Mouse (Mus musculus) neural tube, embryonic 15.5 days (tissue): ENCODE measurements around the gene Cobll1. TPM values are rescaled to one million over a fixed set of nuclear protein-coding genes. Genes with fewer than 3 reads are reported as not detected.

Experiments
- ATAC-seq: fragments of 200-750 bp; cut with Nextera tagmentation; 2 replicates; pipeline ENCODE4 v1.8.0; 2017; ENCODE audit warnings: mild to moderate bottlenecking, moderate TSS enrichment, moderate library complexity; ENCODE audit not compliant: low FRiP score
- H3K27ac ChIP-seq: fragments of 300-500 bp; sonication (generic); replicated peaks from 2 replicates; pipeline ENCODE4 v1.5.1; 2015; ENCODE audit warnings: mild to moderate bottlenecking, inconsistent platforms
- H3K27me3 ChIP-seq: fragments of 300-500 bp; sonication (generic); replicated peaks from 2 replicates; pipeline ENCODE4 v1.6.1; 2015; ENCODE audit warnings: inconsistent platforms
- H3K36me3 ChIP-seq: fragments of 300-500 bp; sonication (generic); 2 replicates; pipeline ENCODE4 v1.6.1; 2015; ENCODE audit warnings: inconsistent platforms
- H3K4me1 ChIP-seq: fragments of 300-500 bp; sonication (generic); 2 replicates; pipeline ENCODE4 v1.6.1; 2015; ENCODE audit warnings: inconsistent platforms
- H3K4me2 ChIP-seq: fragments of 300-500 bp; sonication (generic); 2 replicates; pipeline ENCODE4 v1.6.1; 2015; ENCODE audit warnings: inconsistent platforms, mild to moderate bottlenecking, moderate library complexity
- H3K4me3 ChIP-seq: fragments of 300-500 bp; sonication (generic); replicated peaks from 2 replicates; pipeline ENCODE4 v1.5.1; 2015; ENCODE audit warnings: mild to moderate bottlenecking, inconsistent platforms
- H3K9ac ChIP-seq: fragments of 300-500 bp; sonication (generic); replicated peaks from 2 replicates; pipeline ENCODE4 v1.6.1; 2015; ENCODE audit warnings: mild to moderate bottlenecking, inconsistent platforms
- H3K9me3 ChIP-seq: fragments of 300-500 bp; sonication (generic); replicated peaks from 2 replicates; pipeline ENCODE4 v1.6.1; 2016; ENCODE audit warnings: inconsistent platforms
- WGBS: fragments of 180-500 bp; shearing (Covaris S2); methylation state at CpG from one replicate; pipeline ENCODE4 v1.1.7; 2015; ENCODE audit warnings: mixed read lengths; 5-methylcytosine and 5-hydroxymethylcytosine counted together
- polyA plus RNA-seq: library from polyadenylated mRNA; unstranded; fragments of >200 nt; fragmentation: Nextera tagmentation; extraction: Ambion mirVana; gene quantifications from 2 replicates; pipeline ENCODE4 v1.2.1, GENCODE M21; 2015

The Cobll1 gene
- polyA plus RNA-seq, 1 experiment from 2014 or later: 2.5 TPM

- H3K27me3 ChIP-seq: no peaks in the 10 kb centered on the region
- no peak for ATAC-seq
- no peaks in the 10 kb centered on the region for H3K9me3 ChIP-seq
- no peaks in the 10 kb centered on the region for H3K4me1 ChIP-seq
- no peak overlapping the region for H3K4me2 ChIP-seq
- WGBS: 96% methylated on average over 5 of the region's 5 CpGs
- H3K27ac ChIP-seq: no peak overlapping the region
- no peaks in the 10 kb centered on the region for H3K36me3 ChIP-seq
- no peak overlapping the region for H3K9ac ChIP-seq
- H3K4me3 ChIP-seq: no peak overlapping the region
Measured at GRCm38 (mm10) chr2:65170256-65170655, 68.9 kb downstream of the Cobll1 start.

GRCm38 (mm10) chr2:65163990-65164389, 75.2 kb downstream of the Cobll1 start:
- Histone ChIP-seq H3K27me3 (no peaks in the 10 kb centered on the region), H3K4me3 (no peak overlapping the region), H3K9me3 (no peaks in the 10 kb centered on the region), H3K9ac (no peak overlapping the region), H3K4me2 (no peak overlapping the region), H3K4me1 (no peaks in the 10 kb centered on the region), H3K27ac (no peak overlapping the region), H3K36me3 (no peaks in the 10 kb centered on the region)
- WGBS: 85% methylated on average over 4 of the region's 4 CpGs
- no peak for ATAC-seq

GRCm38 (mm10) chr2:65162625-65163024, 76.6 kb downstream of the Cobll1 start:
- WGBS: 93% methylated on average over 5 of the region's 5 CpGs
- Histone ChIP-seq H3K4me1 (0 out of 2 replicates have a peak, but pooled peaks cover 4% of the 10 kb centered on the region), H3K27ac (no peak overlapping the region), H3K9me3 (no peaks in the 10 kb centered on the region), H3K9ac (no peak overlapping the region), H3K4me3 (no peak overlapping the region), H3K36me3 (no peaks in the 10 kb centered on the region), H3K27me3 (no peaks in the 10 kb centered on the region), H3K4me2 (no peak overlapping the region)
- ATAC-seq: no peak

- Histone ChIP-seq H3K4me1 (0 out of 2 replicates have a peak, but pooled peaks cover 4% of the 10 kb centered on the region), H3K27me3 (no peaks in the 10 kb centered on the region), H3K9ac (no peak overlapping the region), H3K4me2 (no peak overlapping the region), H3K36me3 (no peaks in the 10 kb centered on the region), H3K9me3 (no peaks in the 10 kb centered on the region), H3K4me3 (no peak overlapping the region), H3K27ac (no peak overlapping the region)
- WGBS: 89% methylated on average over 2 of the region's 2 CpGs
- ATAC-seq: no peak
Measured at GRCm38 (mm10) chr2:65161715-65162114, 77.5 kb downstream of the Cobll1 start.

GRCm38 (mm10) chr2:65157981-65158651, 81.1 kb downstream of the Cobll1 start:
- H3K4me3 ChIP-seq: no peak overlapping the region
- 0 out of 2 replicates have a peak, but pooled peaks cover 4% of the 10 kb centered on the region for H3K4me1 ChIP-seq
- H3K9me3 ChIP-seq: no peaks in the 10 kb centered on the region
- H3K4me2 ChIP-seq: no peak overlapping the region
- H3K27me3 ChIP-seq: no peaks in the 10 kb centered on the region
- ATAC-seq: no peak
- WGBS: 47% methylated on average over 5 of the region's 5 CpGs
- H3K9ac ChIP-seq: no peak overlapping the region
- H3K36me3 ChIP-seq: no peaks in the 10 kb centered on the region
- H3K27ac ChIP-seq: no peak overlapping the region

GRCm38 (mm10) chr2:65157325-65157724, 81.9 kb downstream of the Cobll1 start:
- no peak overlapping the region for H3K4me3 ChIP-seq
- H3K27me3 ChIP-seq: no peaks in the 10 kb centered on the region
- H3K9ac ChIP-seq: no peak overlapping the region
- H3K4me2 ChIP-seq: no peak overlapping the region
- ATAC-seq: no peak
- no peaks in the 10 kb centered on the region for H3K36me3 ChIP-seq
- WGBS: 84% methylated on average over 2 of the region's 2 CpGs
- H3K27ac ChIP-seq: no peak overlapping the region
- 0 out of 2 replicates have a peak, but pooled peaks cover 4% of the 10 kb centered on the region for H3K4me1 ChIP-seq
- no peaks in the 10 kb centered on the region for H3K9me3 ChIP-seq

- Histone ChIP-seq H3K9me3 (no peaks in the 10 kb centered on the region), H3K36me3 (no peaks in the 10 kb centered on the region), H3K4me3 (no peak overlapping the region), H3K27me3 (no peaks in the 10 kb centered on the region), H3K9ac (no peak overlapping the region), H3K4me2 (no peak overlapping the region), H3K4me1 (no peaks in the 10 kb centered on the region), H3K27ac (no peak overlapping the region)
- WGBS: 93% methylated on average over 6 of the region's 6 CpGs
- ATAC-seq: no peak
Measured at GRCm38 (mm10) chr2:65148928-65149327, 90.3 kb downstream of the Cobll1 start.

GRCm38 (mm10) chr2:65147431-65147830, 91.8 kb downstream of the Cobll1 start:
- ATAC-seq: no peak
- 33% methylated on average over 1 of the region's 1 CpGs for WGBS
- Histone ChIP-seq H3K4me1 (no peaks in the 10 kb centered on the region), H3K4me2 (no peak overlapping the region), H3K27me3 (no peaks in the 10 kb centered on the region), H3K9ac (no peak overlapping the region), H3K9me3 (no peaks in the 10 kb centered on the region), H3K36me3 (no peaks in the 10 kb centered on the region), H3K27ac (no peak overlapping the region), H3K4me3 (no peak overlapping the region)

GRCm38 (mm10) chr2:65145421-65146117, 93.6 kb downstream of the Cobll1 start:
- no peak for ATAC-seq

GRCm38 (mm10) chr2:65141093-65141661, 98.0 kb downstream of the Cobll1 start:
- Histone ChIP-seq H3K27ac (no peak overlapping the region), H3K36me3 (no peaks in the 10 kb centered on the region), H3K4me1 (no peaks in the 10 kb centered on the region), H3K4me3 (no peak overlapping the region), H3K4me2 (no peak overlapping the region), H3K9me3 (no peaks in the 10 kb centered on the region), H3K27me3 (no peaks in the 10 kb centered on the region), H3K9ac (no peak overlapping the region)
- 76% methylated on average over 4 of the region's 4 CpGs for WGBS
- ATAC-seq: no peak

More at GRCm38 (mm10) chr2:65145421-65146117, 93.6 kb downstream of the Cobll1 start:
- Histone ChIP-seq H3K27me3 (no peaks in the 10 kb centered on the region), H3K9me3 (no peaks in the 10 kb centered on the region), H3K4me3 (no peak overlapping the region), H3K9ac (no peak overlapping the region), H3K4me1 (no peaks in the 10 kb centered on the region), H3K4me2 (no peak overlapping the region), H3K27ac (no peak overlapping the region), H3K36me3 (no peaks in the 10 kb centered on the region)
- 61% methylated on average over 6 of the region's 6 CpGs for WGBS

- 71% methylated on average over 6 of the region's 6 CpGs for WGBS
Measured at GRCm38 (mm10) chr2:65140330-65140922, 98.8 kb downstream of the Cobll1 start.

More at GRCm38 (mm10) chr2:65140330-65140922, 98.8 kb downstream of the Cobll1 start:
- no peak for ATAC-seq
- Histone ChIP-seq H3K4me3 (no peak overlapping the region), H3K27me3 (no peaks in the 10 kb centered on the region), H3K9me3 (no peaks in the 10 kb centered on the region), H3K4me1 (no peaks in the 10 kb centered on the region), H3K4me2 (no peak overlapping the region), H3K36me3 (no peaks in the 10 kb centered on the region), H3K27ac (no peak overlapping the region), H3K9ac (no peak overlapping the region)
